8 mouse cellular contexts compared by ENCODE assay signal in the genomic region with DNA sequence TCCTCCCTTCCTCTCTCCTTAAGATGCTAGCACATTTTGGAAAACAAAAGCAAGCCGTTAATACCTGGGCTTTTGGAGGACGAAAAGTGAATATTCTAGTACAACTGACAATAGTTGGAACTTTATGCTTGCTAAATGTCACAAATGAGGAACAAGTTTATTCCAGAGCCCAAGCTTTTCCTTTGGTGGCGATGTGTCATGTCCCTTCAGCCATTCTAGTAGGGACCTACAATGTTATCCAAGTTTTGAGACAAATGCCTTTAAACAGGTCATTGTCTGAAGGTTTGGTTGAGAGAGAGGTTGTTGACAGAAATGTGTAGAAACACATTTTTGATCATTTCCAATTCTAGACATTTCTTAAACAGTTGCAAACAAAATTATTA. TPM values are rescaled to one million over a fixed set of nuclear protein-coding genes. Genes with fewer than 3 reads are reported as not detected.
DNase-seq lines count a peak whose midpoint lies in the region; ATAC-seq and TF ChIP-seq lines count a peak whose summit lies in the region.

No protein-coding gene starts in this region.

- peaks cover 11% of the 10 kb centered on the region for H3K9me3 ChIP-seq in forebrain, embryonic 10.5 days
- no peaks in the 10 kb centered on the region for H3K9me3 ChIP-seq in intestine, embryonic 16.5 days (ENCODE audit: control insufficient read depth, low read length)
- H3K9me3 ChIP-seq in neural tube, embryonic 12.5 days = 0 out of 2 replicates have a peak, but pooled peaks cover 4% of the 10 kb centered on the region

- H3K4me3 ChIP-seq in layer of hippocampus, adult 2 months = peak overlapping the region; percentile 87
- H3K4me3 ChIP-seq in forebrain, embryonic 10.5 days = peak overlapping the region; percentile 73
- peak overlapping the region; percentile 85 for H3K4me3 ChIP-seq in intestine, embryonic 16.5 days (ENCODE audit: low read length)
- H3K4me3 ChIP-seq in neural tube, embryonic 12.5 days = peak overlapping the region; percentile 74

- no peak for DNase-seq in layer of hippocampus, adult 2 months (ENCODE audit: low spot score in 2 of 2)
- no peak for DNase-seq in layer of hippocampus, adult 9-10 months (ENCODE audit: low spot score)
- DNase-seq in forebrain, embryonic 10.5 days (ENCODE audit: extremely low spot score, low spot score) = no peak
- no peak for DNase-seq in frontal cortex, postnatal 36 days (ENCODE audit: low spot score in 2 of 2)
- no peak for DNase-seq in frontal cortex, postnatal 25 days (ENCODE audit: low spot score in 2 of 2)
- no peak for DNase-seq in Muller cell, postnatal 12 days (ENCODE audit: inconsistent ontology term)

- WGBS in forebrain, embryonic 10.5 days = 43% methylated on average over 3 of the region's 3 CpGs
- 26% methylated on average over 3 of the region's 3 CpGs for WGBS in intestine, embryonic 16.5 days
- WGBS in neural tube, embryonic 12.5 days = 39% methylated on average over 3 of the region's 3 CpGs

- no peak for TF ChIP-seq CTCF in layer of hippocampus, adult 2 months (conservative IDR thresholded peaks at IDR 0.05)

- H3K9ac ChIP-seq in intestine, embryonic 16.5 days (ENCODE audit: low read depth, low read length) = peak overlapping the region; percentile 97; the same call in 1 of the 2 replicates
- peak overlapping the region; percentile 95 for H3K9ac ChIP-seq in neural tube, embryonic 12.5 days

- no peaks in the 10 kb centered on the region for H3K27me3 ChIP-seq in forebrain, embryonic 10.5 days (ENCODE audit: poor library complexity, severe bottlenecking)
- H3K27me3 ChIP-seq in intestine, embryonic 16.5 days (replicated peaks; ENCODE audit: control insufficient read depth, insufficient read depth, low read length) = no peaks in the 10 kb centered on the region
- no peaks in the 10 kb centered on the region for H3K27me3 ChIP-seq in neural tube, embryonic 12.5 days (replicated peaks)

- no peak for ATAC-seq in intestine, embryonic 16.5 days
- ATAC-seq in neural tube, embryonic 12.5 days (ENCODE audit: low FRiP score, low read depth) = no peak

- peak overlapping the region; percentile 96 for H3K27ac ChIP-seq in layer of hippocampus, adult 2 months
- H3K27ac ChIP-seq in forebrain, embryonic 10.5 days = peak overlapping the region; percentile 97
- peak overlapping the region; percentile 92; the same call in 1 of the 2 replicates for H3K27ac ChIP-seq in intestine, embryonic 16.5 days (ENCODE audit: low read length)
- no peak overlapping the region for H3K27ac ChIP-seq in neural tube, embryonic 12.5 days

- peaks cover 29% of the 10 kb centered on the region for H3K4me1 ChIP-seq in forebrain, embryonic 10.5 days
- H3K4me1 ChIP-seq in intestine, embryonic 16.5 days (ENCODE audit: control insufficient read depth, insufficient read depth, low read length) = peaks cover 10% of the 10 kb centered on the region; the same call in 1 of the 2 replicates
- H3K4me1 ChIP-seq in neural tube, embryonic 12.5 days = peaks cover 10% of the 10 kb centered on the region; the same call in 1 of the 2 replicates

- peaks cover 40% of the 10 kb centered on the region for H3K36me3 ChIP-seq in forebrain, embryonic 10.5 days (replicated peaks)
- 0 out of 2 replicates have a peak, but pooled peaks cover 2% of the 10 kb centered on the region for H3K36me3 ChIP-seq in intestine, embryonic 16.5 days (ENCODE audit: control insufficient read depth, insufficient read depth, low read length)
- 0 out of 2 replicates have a peak, but pooled peaks cover 8% of the 10 kb centered on the region for H3K36me3 ChIP-seq in neural tube, embryonic 12.5 days

- peak overlapping the region; percentile 78 for H3K4me2 ChIP-seq in intestine, embryonic 16.5 days (ENCODE audit: low read depth, low read length)
- H3K4me2 ChIP-seq in neural tube, embryonic 12.5 days (replicated peaks) = peak overlapping the region; percentile 83

RNA-seq across cellular contexts. Expression of a gene that starts 1.2 kb away (rescaled TPM):
- total RNA-seq in layer of hippocampus, adult 2 months (2021) = 10 to 100 TPM; 33.2 to 38.8 TPM
- polyA plus RNA-seq in forebrain, embryonic 10.5 days (2016; fragmentation: Nextera tagmentation; extraction: Ambion mirVana) = 7.4 and 7.7 TPM in 2 replicates
- polyA plus RNA-seq in intestine, embryonic 16.5 days (2015; fragmentation: Nextera tagmentation; extraction: Ambion mirVana) = 6.4 and 6.6 TPM in 2 replicates
- polyA plus RNA-seq in neural tube, embryonic 12.5 days (2016; fragmentation: Nextera tagmentation; extraction: Ambion mirVana) = 16.2 and 16.3 TPM in 2 replicates

RNA-seq across cellular contexts. Expression of a gene that starts 25.5 kb away (rescaled TPM):
- total RNA-seq in layer of hippocampus, adult 2 months (2021) = 1 to 10 TPM; 3.7 to 3.8 TPM
- polyA plus RNA-seq in forebrain, embryonic 10.5 days (2016; fragmentation: Nextera tagmentation; extraction: Ambion mirVana) = 1.6 and 1.7 TPM in 2 replicates
- 42.5 and 46.6 TPM in 2 replicates for polyA plus RNA-seq in intestine, embryonic 16.5 days (2015; fragmentation: Nextera tagmentation; extraction: Ambion mirVana)
- polyA plus RNA-seq in neural tube, embryonic 12.5 days (2016; fragmentation: Nextera tagmentation; extraction: Ambion mirVana) = 4.3 and 4.7 TPM in 2 replicates

RNA-seq across cellular contexts. Expression of a gene that starts 47.7 kb away (rescaled TPM):
- total RNA-seq in layer of hippocampus, adult 2 months (2021) = 10 to 100 TPM; 12.1 to 14.5 TPM
- polyA plus RNA-seq in forebrain, embryonic 10.5 days (2016; fragmentation: Nextera tagmentation; extraction: Ambion mirVana) = 11.1 and 12.7 TPM in 2 replicates
- 6.3 and 7.1 TPM in 2 replicates for polyA plus RNA-seq in intestine, embryonic 16.5 days (2015; fragmentation: Nextera tagmentation; extraction: Ambion mirVana)
- polyA plus RNA-seq in neural tube, embryonic 12.5 days (2016; fragmentation: Nextera tagmentation; extraction: Ambion mirVana) = 17.3 and 17.7 TPM in 2 replicates
